In the genomic region with DNA sequence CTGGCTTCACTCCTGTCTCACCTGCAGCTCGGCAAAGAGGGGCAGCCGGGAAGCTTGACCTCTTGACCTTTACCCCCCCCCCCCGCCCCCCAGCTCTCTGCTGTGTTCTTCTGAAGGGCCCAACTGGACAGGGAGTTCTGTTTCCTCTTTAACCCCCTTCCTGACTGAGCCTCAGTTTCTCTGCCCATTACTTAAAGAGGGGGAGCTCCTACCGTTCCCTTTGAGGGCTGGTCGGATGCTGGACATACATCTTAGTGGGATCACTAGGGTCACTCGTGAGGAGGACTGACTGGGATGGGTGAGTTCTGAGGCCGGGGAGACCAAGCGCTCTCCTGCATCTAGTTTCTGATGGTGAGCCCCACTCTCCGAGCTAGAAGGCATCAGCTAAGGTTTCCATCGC, we compare ENCODE assay signal across 8 mouse cellular contexts. TPM values are rescaled to one million over a fixed set of nuclear protein-coding genes. Genes with fewer than 3 reads are reported as not detected.
A peak's percentile ranks its signal among the peaks of the same experiment; 100 is the strongest.
DNase-seq lines count a peak whose midpoint lies in the region; ATAC-seq and TF ChIP-seq lines count a peak whose summit lies in the region.

TSS of gene Prcd (plus strand) at position 301 of the 400 bp plus-strand sequence.

- H3K27me3 ChIP-seq in heart, embryonic 15.5 days, result peaks cover 62% of the 10 kb centered on the region
- peaks cover 0 to 7% of the 10 kb centered on the region in 2 experiments; a peak in 1 of 4 replicates for H3K27me3 ChIP-seq in MEL (ENCODE audit: control insufficient read depth in 1 of 2, insufficient read depth in 2 of 2, low read length in 2 of 2)
- H3K27me3 ChIP-seq in hindbrain, embryonic 10.5 days (ENCODE audit: insufficient read depth, poor library complexity, severe bottlenecking), result peaks cover 83% of the 10 kb centered on the region
- H3K27me3 ChIP-seq in midbrain, embryonic 11.5 days (ENCODE audit: control insufficient read depth, insufficient read depth, low read length), result peaks cover 39% of the 10 kb centered on the region

- no peaks in the 10 kb centered on the region for H3K9me3 ChIP-seq in heart, embryonic 15.5 days (replicated peaks)
- H3K9me3 ChIP-seq in MEL (replicated peaks; ENCODE audit: insufficient read depth, low read length), result no peaks in the 10 kb centered on the region
- H3K9me3 ChIP-seq in hindbrain, embryonic 10.5 days, result no peaks in the 10 kb centered on the region
- H3K9me3 ChIP-seq in midbrain, embryonic 11.5 days (ENCODE audit: control insufficient read depth, low read length), result no peaks in the 10 kb centered on the region

- peak within 1 kb of the TSS; percentile 96 for H3K4me2 ChIP-seq in heart, embryonic 15.5 days
- H3K4me2 ChIP-seq in midbrain, embryonic 11.5 days, result peak within 1 kb of the TSS; percentile 90

- peak within 1 kb of the TSS; percentile 59 for H3K4me3 ChIP-seq in heart, embryonic 15.5 days
- H3K4me3 ChIP-seq in MEL (ENCODE audit: control insufficient read depth in 1 of 2, insufficient read depth in 1 of 2, low read depth in 2 of 2, low read length in 2 of 2), result peak within 1 kb of the TSS; percentile 56 to 57
- peak within 1 kb of the TSS; percentile 65 for H3K4me3 ChIP-seq in hindbrain, embryonic 10.5 days
- peak within 1 kb of the TSS; percentile 49 for H3K4me3 ChIP-seq in midbrain, embryonic 11.5 days (ENCODE audit: low read depth, low read length)

- no peak within 1 kb of the TSS for H3K27ac ChIP-seq in heart, embryonic 15.5 days
- no peak within 1 kb of the TSS for H3K27ac ChIP-seq in MEL (ENCODE audit: control insufficient read depth, low read depth, low read length)
- H3K27ac ChIP-seq in hindbrain, embryonic 10.5 days, result peak within 1 kb of the TSS; percentile 79
- no peak within 1 kb of the TSS for H3K27ac ChIP-seq in midbrain, embryonic 11.5 days (ENCODE audit: low read depth, low read length)

- no peak for TF ChIP-seq CTCF in MEL (IDR thresholded peaks at IDR 0.05 in 2 of 3, conservative IDR thresholded peaks at IDR 0.05 in 1 of 3; ENCODE audit: control insufficient read depth in 1 of 3, insufficient read depth in 1 of 3, low read depth in 2 of 3, low read length in 3 of 3, poor library complexity in 1 of 3, severe bottlenecking in 1 of 3)

- TF ChIP-seq POLR2A in MEL (IDR thresholded peaks at IDR 0.05; ENCODE audit: control insufficient read depth in 1 of 2, insufficient read depth in 1 of 2, low read depth in 1 of 2, low read length in 2 of 2, poor library complexity in 1 of 2), result no peak

- WGBS in heart, embryonic 15.5 days, result 3% methylated on average over 10 of the region's 10 CpGs
- WGBS in hindbrain, embryonic 10.5 days, result 3% methylated on average over 10 of the region's 10 CpGs
- WGBS in midbrain, embryonic 11.5 days, result 5% methylated on average over 10 of the region's 10 CpGs

- ATAC-seq in heart, embryonic 15.5 days (replicated peaks; ENCODE audit: insufficient number of reproducible peaks, insufficient read depth, low FRiP score, low read depth), result no peak
- ATAC-seq in midbrain, embryonic 11.5 days (ENCODE audit: low FRiP score), result no peak

- TF ChIP-seq RAD21 in MEL (IDR thresholded peaks at IDR 0.05; ENCODE audit: low read depth, low read length), result no peak

- H3K9ac ChIP-seq in heart, embryonic 15.5 days, result peak within 1 kb of the TSS; percentile 61
- H3K9ac ChIP-seq in MEL (ENCODE audit: control insufficient read depth, low read depth, low read length, poor library complexity, severe bottlenecking), result peak within 1 kb of the TSS; percentile 57
- peak within 1 kb of the TSS; percentile 69 for H3K9ac ChIP-seq in midbrain, embryonic 11.5 days (ENCODE audit: low read length)

- peaks cover 41% of the 10 kb centered on the region for H3K4me1 ChIP-seq in heart, embryonic 15.5 days (replicated peaks)
- peaks cover 0 to 31% of the 10 kb centered on the region in 2 experiments for H3K4me1 ChIP-seq in MEL (ENCODE audit: control insufficient read depth in 1 of 2, insufficient read depth in 2 of 2, low read length in 2 of 2)
- H3K4me1 ChIP-seq in hindbrain, embryonic 10.5 days (replicated peaks), result peaks cover 70% of the 10 kb centered on the region
- peaks cover 26% of the 10 kb centered on the region for H3K4me1 ChIP-seq in midbrain, embryonic 11.5 days (ENCODE audit: control insufficient read depth, insufficient read depth, low read length)

- no peak for TF ChIP-seq EP300 in MEL (IDR thresholded peaks at IDR 0.05; ENCODE audit: low read depth in 1 of 2, low read length in 2 of 2)

- H3K79me2 ChIP-seq in MEL (ENCODE audit: control insufficient read depth, insufficient read depth, low read length, poor library complexity), result no peaks in the 10 kb centered on the region; the same call in 1 of the 2 replicates

- no peak for DNase-seq in heart, adult 11 months
- no peak for DNase-seq in MEL (ENCODE audit: low read depth, low spot score)
- no peak for DNase-seq in hindbrain, embryonic 10.5 days (ENCODE audit: low spot score)
- DNase-seq in midbrain, embryonic 11.5 days (ENCODE audit: low spot score, missing footprints), result no peak
- no peak for DNase-seq in thymus, postnatal 4 days
- no peak for DNase-seq in right cerebral cortex, adult 2 months (ENCODE audit: low spot score in 2 of 2)
- no peak for DNase-seq in Muller cell, postnatal 12 days (ENCODE audit: inconsistent ontology term)

- no peaks in the 10 kb centered on the region for H3K36me3 ChIP-seq in heart, embryonic 15.5 days
- peaks cover 0 to 6% of the 10 kb centered on the region in 2 experiments; a peak in 1 of 4 replicates for H3K36me3 ChIP-seq in MEL (ENCODE audit: control insufficient read depth in 1 of 2, insufficient read depth in 2 of 2, low read length in 2 of 2)
- no peaks in the 10 kb centered on the region for H3K36me3 ChIP-seq in hindbrain, embryonic 10.5 days
- H3K36me3 ChIP-seq in midbrain, embryonic 11.5 days (ENCODE audit: control insufficient read depth, insufficient read depth, low read length), result no peaks in the 10 kb centered on the region

TF ChIP-seq in MEL, 35 proteins besides CTCF, POLR2A, EP300 and RAD21:
- TF ChIP-seq TBP (IDR thresholded peaks at IDR 0.05; ENCODE audit: low read depth, low read length), result no peak
- TF ChIP-seq MXI1 (IDR thresholded peaks at IDR 0.05; ENCODE audit: low read depth, low read length), result no peak
- TF ChIP-seq GABPA (IDR thresholded peaks at IDR 0.05; ENCODE audit: low read depth, low read length), result no peak
- no peak for TF ChIP-seq TAL1 (IDR thresholded peaks at IDR 0.05; ENCODE audit: low read length)
- TF ChIP-seq MYB (IDR thresholded peaks at IDR 0.05; ENCODE audit: low read depth, low read length), result no peak
- TF ChIP-seq NRF1 (IDR thresholded peaks at IDR 0.05; ENCODE audit: insufficient read depth, low read depth, low read length, poor library complexity, severe bottlenecking), result no peak
- TF ChIP-seq RCOR1 (IDR thresholded peaks at IDR 0.05; ENCODE audit: low read depth, low read length), result no peak
- no peak for TF ChIP-seq SIN3A (IDR thresholded peaks at IDR 0.05; ENCODE audit: low read length)
- TF ChIP-seq MYC (IDR thresholded peaks at IDR 0.05; ENCODE audit: low read depth, low read length), result no peak
- TF ChIP-seq TCF12 (IDR thresholded peaks at IDR 0.05; ENCODE audit: low read depth, low read length), result no peak
- no peak for TF ChIP-seq USF2 (IDR thresholded peaks at IDR 0.05; ENCODE audit: borderline replicate concordance in 1 of 2, insufficient read depth in 1 of 2, low read depth in 1 of 2, low read length in 2 of 2)
- no peak for TF ChIP-seq E2F4 (IDR thresholded peaks at IDR 0.05; ENCODE audit: borderline replicate concordance, low read depth, low read length)
- TF ChIP-seq CHD1 (IDR thresholded peaks at IDR 0.05; ENCODE audit: low read depth, low read length), result no peak
- TF ChIP-seq ZMIZ1 (IDR thresholded peaks at IDR 0.05; ENCODE audit: low read depth, low read length), result no peak
- TF ChIP-seq KAT2A (conservative IDR thresholded peaks at IDR 0.05; ENCODE audit: low read depth, low read length), result no peak

RNA-seq across cellular contexts. Expression of gene Prcd, which starts in this region (rescaled TPM):
- 1.3 and 1.4 TPM in 2 replicates for polyA plus RNA-seq in heart, embryonic 15.5 days (2015; fragmentation: Nextera tagmentation; extraction: Ambion mirVana)
- total RNA-seq in MEL (2012; rRNA removed), result 50.0 and 72.2 TPM in 2 replicates
- 10 to 100 TPM in 1 of 2 experiments, not detected in 1; 44.4 TPM for polyA plus RNA-seq in MEL (2012; ENCODE audit: insufficient read depth in 1 of 2, insufficient read length in 2 of 2, low read depth in 1 of 2, low replicate concordance in 2 of 2, missing spikeins in 1 of 2)
- 0.47 and 1.2 TPM in 2 replicates for polyA plus RNA-seq in hindbrain, embryonic 10.5 days (2016; fragmentation: Nextera tagmentation; extraction: Ambion mirVana)
- polyA plus RNA-seq in midbrain, embryonic 11.5 days (2014; fragmentation: Nextera tagmentation; extraction: Ambion mirVana), result 0.22 and 1.0 TPM in 2 replicates
